Comparison of ENCODE assay signal across 8 mouse cellular contexts in genomic region chr4:58722772-58723171, GRCm38 (mm10).
DNase-seq lines count a peak whose midpoint lies in the region; ATAC-seq and TF ChIP-seq lines count a peak whose summit lies in the region.

No protein-coding gene starts in this region.

- no peak for ATAC-seq in hindbrain, embryonic 12.5 days (ENCODE audit: low FRiP score)
- peak; percentile 94 for ATAC-seq in intestine, postnatal 0 days
- peak; percentile 47; the same call in 1 of the 2 replicates for ATAC-seq in neural tube, embryonic 15.5 days (ENCODE audit: low FRiP score)

- H3K36me3 ChIP-seq in hindbrain, embryonic 10.5 days: no peaks in the 10 kb centered on the region
- H3K36me3 ChIP-seq in hindbrain, embryonic 12.5 days: no peaks in the 10 kb centered on the region
- H3K36me3 ChIP-seq in embryonic facial prominence, embryonic 10.5 days (replicated peaks): no peaks in the 10 kb centered on the region
- H3K36me3 ChIP-seq in intestine, postnatal 0 days (ENCODE audit: control insufficient read depth, insufficient read depth): no peaks in the 10 kb centered on the region
- no peaks in the 10 kb centered on the region for H3K36me3 ChIP-seq in neural tube, embryonic 15.5 days

- WGBS in hindbrain, embryonic 10.5 days: 60% methylated on average over 9 of the region's 9 CpGs
- 54% methylated on average over 9 of the region's 9 CpGs for WGBS in hindbrain, embryonic 12.5 days
- 55% methylated on average over 9 of the region's 9 CpGs for WGBS in embryonic facial prominence, embryonic 10.5 days
- 22% methylated on average over 9 of the region's 9 CpGs for WGBS in intestine, postnatal 0 days
- 36% methylated on average over 9 of the region's 9 CpGs for WGBS in neural tube, embryonic 15.5 days

- no peaks in the 10 kb centered on the region for H3K27me3 ChIP-seq in hindbrain, embryonic 10.5 days (ENCODE audit: insufficient read depth, poor library complexity, severe bottlenecking)
- no peaks in the 10 kb centered on the region for H3K27me3 ChIP-seq in hindbrain, embryonic 12.5 days
- no peaks in the 10 kb centered on the region for H3K27me3 ChIP-seq in embryonic facial prominence, embryonic 10.5 days (replicated peaks; ENCODE audit: low read depth, poor library complexity, severe bottlenecking)
- no peaks in the 10 kb centered on the region for H3K27me3 ChIP-seq in intestine, postnatal 0 days (replicated peaks; ENCODE audit: control insufficient read depth, insufficient read depth, low read length)
- H3K27me3 ChIP-seq in neural tube, embryonic 15.5 days (replicated peaks): no peaks in the 10 kb centered on the region

- DNase-seq in hindbrain, embryonic 10.5 days (ENCODE audit: low spot score): peak; percentile 58
- peak; percentile 16 for DNase-seq in Muller cell, postnatal 12 days (ENCODE audit: inconsistent ontology term)
- peak; percentile 67 for DNase-seq in embryonic facial prominence, embryonic 10.5 days (ENCODE audit: low spot score)
- no peak for DNase-seq in kidney, adult 8-10 months
- no peak for DNase-seq in kidney, postnatal 10 days

- peaks cover 12% of the 10 kb centered on the region; the same call in 1 of the 2 replicates for H3K4me1 ChIP-seq in hindbrain, embryonic 10.5 days (replicated peaks)
- H3K4me1 ChIP-seq in hindbrain, embryonic 12.5 days: no peaks in the 10 kb centered on the region; the same call in 1 of the 2 replicates
- peaks cover 24% of the 10 kb centered on the region for H3K4me1 ChIP-seq in embryonic facial prominence, embryonic 10.5 days
- peaks cover 8% of the 10 kb centered on the region; the same call in 1 of the 2 replicates for H3K4me1 ChIP-seq in intestine, postnatal 0 days (replicated peaks; ENCODE audit: control insufficient read depth, insufficient read depth, low read length)
- peaks cover 16% of the 10 kb centered on the region; the same call in 1 of the 2 replicates for H3K4me1 ChIP-seq in neural tube, embryonic 15.5 days

- H3K4me2 ChIP-seq in hindbrain, embryonic 12.5 days (replicated peaks): no peak overlapping the region
- H3K4me2 ChIP-seq in intestine, postnatal 0 days (replicated peaks; ENCODE audit: low read depth): peak overlapping the region; percentile 17; the same call in 1 of the 2 replicates
- H3K4me2 ChIP-seq in neural tube, embryonic 15.5 days: no peak overlapping the region

- TF ChIP-seq CTCF in intestine, postnatal 0 days (IDR thresholded peaks at IDR 0.05; ENCODE audit: low read depth): no peak

- no peak overlapping the region for H3K9ac ChIP-seq in hindbrain, embryonic 12.5 days
- no peak overlapping the region for H3K9ac ChIP-seq in intestine, postnatal 0 days (ENCODE audit: low read depth, low read length)
- no peak overlapping the region for H3K9ac ChIP-seq in neural tube, embryonic 15.5 days (replicated peaks)

- H3K9me3 ChIP-seq in hindbrain, embryonic 10.5 days: no peaks in the 10 kb centered on the region
- no peaks in the 10 kb centered on the region for H3K9me3 ChIP-seq in hindbrain, embryonic 12.5 days (replicated peaks)
- H3K9me3 ChIP-seq in embryonic facial prominence, embryonic 10.5 days: no peaks in the 10 kb centered on the region
- H3K9me3 ChIP-seq in intestine, postnatal 0 days (ENCODE audit: control insufficient read depth): no peaks in the 10 kb centered on the region
- no peaks in the 10 kb centered on the region for H3K9me3 ChIP-seq in neural tube, embryonic 15.5 days (replicated peaks)

- peak overlapping the region; percentile 40; the same call in 1 of the 2 replicates for H3K27ac ChIP-seq in hindbrain, embryonic 10.5 days
- H3K27ac ChIP-seq in hindbrain, embryonic 12.5 days: no peak overlapping the region
- peak overlapping the region; percentile 79 for H3K27ac ChIP-seq in embryonic facial prominence, embryonic 10.5 days (replicated peaks)
- peak overlapping the region; percentile 50; the same call in 1 of the 2 replicates for H3K27ac ChIP-seq in intestine, postnatal 0 days (ENCODE audit: low read depth, low read length)
- H3K27ac ChIP-seq in neural tube, embryonic 15.5 days (replicated peaks): no peak overlapping the region; the same call in 1 of the 2 replicates

- H3K4me3 ChIP-seq in hindbrain, embryonic 10.5 days: no peak overlapping the region
- no peak overlapping the region for H3K4me3 ChIP-seq in hindbrain, embryonic 12.5 days
- H3K4me3 ChIP-seq in embryonic facial prominence, embryonic 10.5 days: no peak overlapping the region
- H3K4me3 ChIP-seq in intestine, postnatal 0 days (ENCODE audit: low read depth, low read length): no peak overlapping the region
- H3K4me3 ChIP-seq in neural tube, embryonic 15.5 days (replicated peaks): no peak overlapping the region

Comparison
In these comparisons a context has a peak if more than half of its experiments do, and no peak if none do; other contexts are left out.
1. H3K27ac ChIP-seq: peak in hindbrain, embryonic 10.5 days (single experiment), embryonic facial prominence, embryonic 10.5 days (single experiment) and intestine, postnatal 0 days (single experiment); none in hindbrain, embryonic 12.5 days (single experiment) and neural tube, embryonic 15.5 days (single experiment).
2. DNase-seq: peak in hindbrain, embryonic 10.5 days (single experiment), Muller cell, postnatal 12 days (single experiment) and embryonic facial prominence, embryonic 10.5 days (single experiment); none in kidney, adult 8-10 months (0 of 2) and kidney, postnatal 10 days (single experiment).